Mouse (Mus musculus) heart, embryonic 15.5 days (tissue): ENCODE data around the gene Tmem255a. TPM values are rescaled to one million over a fixed set of nuclear protein-coding genes. Genes with fewer than 3 reads are reported as not detected.
"Not testable (repeated sequence)": the region's sequence is repeated elsewhere in the genome, so short reads cannot be mapped to it uniquely, and the experiment has no call there.

ENCODE experiments used
- ATAC-seq: fragments of 200-750 bp; cut with Nextera tagmentation; replicated peaks from 2 replicates; pipeline ENCODE4 v1.8.0; 2017; ENCODE audit warnings: low read depth, moderate TSS enrichment; ENCODE audit not compliant: insufficient number of reproducible peaks, insufficient read depth, low FRiP score
- H3K27ac ChIP-seq: fragments of 300-500 bp; sonication (generic); 2 replicates; pipeline ENCODE4 v1.5.1; 2015; ENCODE audit warnings: mild to moderate bottlenecking, inconsistent platforms
- H3K27me3 ChIP-seq: fragments of 300-500 bp; sonication (generic); 2 replicates; pipeline ENCODE4 v1.6.1; 2015; ENCODE audit warnings: inconsistent platforms
- H3K36me3 ChIP-seq: fragments of 300-500 bp; sonication (generic); 2 replicates; pipeline ENCODE4 v1.6.1; 2015; ENCODE audit warnings: mild to moderate bottlenecking, inconsistent platforms
- H3K4me1 ChIP-seq: fragments of 300-500 bp; sonication (generic); replicated peaks from 2 replicates; pipeline ENCODE4 v1.6.1; 2015; ENCODE audit warnings: inconsistent platforms
- H3K4me2 ChIP-seq: fragments of 300-500 bp; sonication (generic); 2 replicates; pipeline ENCODE4 v1.6.1; 2015; ENCODE audit warnings: inconsistent platforms, mild to moderate bottlenecking, moderate library complexity
- H3K4me3 ChIP-seq: fragments of 300-500 bp; sonication (generic); 2 replicates; pipeline ENCODE4 v1.5.1; 2015; ENCODE audit warnings: mild to moderate bottlenecking, inconsistent platforms
- H3K9ac ChIP-seq: fragments of 300-500 bp; sonication (generic); 2 replicates; pipeline ENCODE4 v1.6.1; 2015; ENCODE audit warnings: mild to moderate bottlenecking, inconsistent platforms
- H3K9me3 ChIP-seq: fragments of 300-500 bp; sonication (generic); replicated peaks from 2 replicates; pipeline ENCODE4 v1.6.1; 2016; ENCODE audit warnings: inconsistent platforms
- WGBS: fragments of 180-500 bp; shearing (Covaris S2); methylation state at CpG from one replicate; pipeline ENCODE4 v1.1.7; 2015; ENCODE audit warnings: mixed read lengths; 5-methylcytosine and 5-hydroxymethylcytosine counted together
- polyA plus RNA-seq: library from polyadenylated mRNA; unstranded; fragments of >200 nt; fragmentation: Nextera tagmentation; extraction: Ambion mirVana; gene quantifications from 2 replicates; pipeline ENCODE4 v1.2.1, GENCODE M21; 2015

Gene Tmem255a
- polyA plus RNA-seq, 1 experiment from 2014 or later, result 27.6 TPM

DNA sequence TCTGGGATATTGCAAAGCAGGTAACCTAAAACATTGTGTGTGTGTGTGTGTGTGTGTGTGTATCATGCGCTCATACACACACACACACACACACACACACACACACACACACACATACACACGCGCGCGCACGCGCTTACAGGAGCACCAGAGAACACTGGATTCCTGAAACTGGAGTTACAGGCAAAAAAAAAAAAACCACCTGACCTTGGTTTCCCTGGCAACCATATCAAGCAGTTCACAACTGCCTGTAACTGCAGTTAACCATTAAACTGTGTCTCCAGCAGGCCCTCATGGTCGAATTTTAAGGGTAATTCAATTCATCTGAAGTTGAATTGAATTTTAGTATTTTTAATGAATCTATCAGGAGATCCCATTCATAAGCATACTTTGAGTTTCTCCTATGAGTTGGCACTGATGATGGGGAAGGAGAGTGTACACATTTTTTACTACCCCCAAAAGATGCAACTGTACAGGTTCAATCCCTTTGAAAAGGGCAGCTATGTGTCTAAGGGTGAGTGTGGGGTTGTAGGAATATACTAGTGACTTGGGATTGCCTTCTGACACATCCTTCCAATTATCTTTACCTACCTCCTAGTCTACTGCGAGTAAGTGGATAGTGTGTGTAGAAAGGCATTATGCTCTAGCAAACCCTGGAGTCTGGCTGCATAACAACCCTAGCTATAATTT is 35.1 kb downstream of the Tmem255a start:
- ATAC-seq, result no peak
- no peak overlapping the region for H3K9ac ChIP-seq
- no peaks in the 10 kb centered on the region for H3K36me3 ChIP-seq
- H3K4me3 ChIP-seq, result no peak overlapping the region
- H3K4me2 ChIP-seq, result no peak overlapping the region
- no peaks in the 10 kb centered on the region for H3K27me3 ChIP-seq
- no peaks in the 10 kb centered on the region for H3K9me3 ChIP-seq
- 79% methylated on average over 9 of the region's 9 CpGs for WGBS
- H3K27ac ChIP-seq, result no peak overlapping the region
- no peaks in the 10 kb centered on the region for H3K4me1 ChIP-seq

DNA sequence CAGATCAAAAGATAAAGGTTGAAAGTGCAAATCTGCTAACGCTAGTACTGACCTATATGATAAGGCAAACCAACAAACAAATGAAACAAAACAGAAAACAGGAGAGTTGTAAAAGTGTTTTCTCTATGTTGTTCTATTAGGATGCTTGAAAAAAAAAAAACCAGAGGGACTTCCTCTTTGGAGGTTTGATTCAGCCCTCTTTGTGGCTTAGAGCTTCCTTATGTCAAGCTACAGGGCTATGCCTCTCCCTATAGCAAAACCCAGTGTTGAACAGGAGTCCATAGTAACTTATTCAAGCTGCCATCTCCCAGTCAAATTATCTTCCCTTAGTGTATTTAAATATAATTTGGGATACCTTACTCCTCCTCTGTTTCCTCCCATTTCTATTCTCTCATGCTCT is 44.8 kb downstream of the Tmem255a start:
- no peak overlapping the region for H3K4me2 ChIP-seq
- no peaks in the 10 kb centered on the region for H3K4me1 ChIP-seq
- no peak overlapping the region for H3K4me3 ChIP-seq
- 63% methylated on average over 1 of the region's 1 CpGs for WGBS
- no peak for ATAC-seq
- H3K9me3 ChIP-seq, result no peaks in the 10 kb centered on the region
- H3K27ac ChIP-seq, result no peak overlapping the region
- H3K27me3 ChIP-seq, result no peaks in the 10 kb centered on the region
- no peaks in the 10 kb centered on the region for H3K36me3 ChIP-seq
- no peak overlapping the region for H3K9ac ChIP-seq

DNA sequence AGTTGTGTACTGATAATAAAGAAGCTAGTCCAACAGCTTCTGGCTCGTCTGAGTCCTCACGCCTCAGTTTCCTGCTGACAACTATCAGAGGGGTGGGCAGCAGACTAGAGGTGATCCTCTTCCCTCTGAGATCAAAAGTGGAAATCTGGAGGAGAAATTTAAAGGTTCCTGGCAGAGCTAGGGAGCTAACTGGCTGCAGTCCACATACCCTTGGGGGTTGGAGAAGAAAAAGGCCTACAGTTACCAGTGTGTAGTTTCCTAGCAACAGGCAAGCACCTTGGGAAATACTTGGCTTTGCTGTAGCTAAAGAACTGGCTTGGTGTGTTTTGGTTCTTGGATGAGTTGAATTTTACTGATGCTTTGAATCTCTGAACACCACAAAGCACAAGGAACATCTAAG is 50.4 kb downstream of the Tmem255a start:
- H3K27me3 ChIP-seq, result no peaks in the 10 kb centered on the region
- WGBS, result 50% methylated on average over 2 of the region's 2 CpGs
- H3K9me3 ChIP-seq, result no peaks in the 10 kb centered on the region
- no peak overlapping the region for H3K4me2 ChIP-seq
- no peak for ATAC-seq
- no peaks in the 10 kb centered on the region for H3K4me1 ChIP-seq
- H3K27ac ChIP-seq, result no peak overlapping the region
- no peak overlapping the region for H3K9ac ChIP-seq
- H3K4me3 ChIP-seq, result no peak overlapping the region
- no peaks in the 10 kb centered on the region for H3K36me3 ChIP-seq

DNA sequence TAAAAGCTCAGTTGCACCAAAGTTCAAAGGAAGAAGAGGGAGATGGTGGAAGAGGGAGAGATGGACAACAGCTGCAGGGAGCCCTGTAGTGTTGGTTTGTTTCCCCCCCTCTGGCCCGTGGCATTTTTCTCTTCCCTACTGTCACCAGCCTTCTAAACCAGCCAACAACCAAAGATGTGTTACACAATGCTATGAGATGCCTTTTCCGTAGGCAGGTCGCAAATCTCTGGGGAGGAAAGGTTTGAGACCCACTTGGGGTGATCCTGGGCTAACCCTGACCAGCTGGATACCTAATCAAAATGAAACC is 61.8 kb downstream of the Tmem255a start:
- H3K4me1 ChIP-seq, result no peaks in the 10 kb centered on the region
- WGBS, result 26% methylated on average over 3 of the region's 3 CpGs
- peak overlapping the region; percentile 64 for H3K4me2 ChIP-seq
- H3K36me3 ChIP-seq, result no peaks in the 10 kb centered on the region
- ATAC-seq, result no peak
- peak overlapping the region; percentile 78 for H3K9ac ChIP-seq
- H3K4me3 ChIP-seq, result peak overlapping the region; percentile 76
- H3K27ac ChIP-seq, result peak overlapping the region; percentile 91
- no peaks in the 10 kb centered on the region; the same call in 1 of the 2 replicates for H3K27me3 ChIP-seq
- H3K9me3 ChIP-seq, result no peaks in the 10 kb centered on the region

DNA sequence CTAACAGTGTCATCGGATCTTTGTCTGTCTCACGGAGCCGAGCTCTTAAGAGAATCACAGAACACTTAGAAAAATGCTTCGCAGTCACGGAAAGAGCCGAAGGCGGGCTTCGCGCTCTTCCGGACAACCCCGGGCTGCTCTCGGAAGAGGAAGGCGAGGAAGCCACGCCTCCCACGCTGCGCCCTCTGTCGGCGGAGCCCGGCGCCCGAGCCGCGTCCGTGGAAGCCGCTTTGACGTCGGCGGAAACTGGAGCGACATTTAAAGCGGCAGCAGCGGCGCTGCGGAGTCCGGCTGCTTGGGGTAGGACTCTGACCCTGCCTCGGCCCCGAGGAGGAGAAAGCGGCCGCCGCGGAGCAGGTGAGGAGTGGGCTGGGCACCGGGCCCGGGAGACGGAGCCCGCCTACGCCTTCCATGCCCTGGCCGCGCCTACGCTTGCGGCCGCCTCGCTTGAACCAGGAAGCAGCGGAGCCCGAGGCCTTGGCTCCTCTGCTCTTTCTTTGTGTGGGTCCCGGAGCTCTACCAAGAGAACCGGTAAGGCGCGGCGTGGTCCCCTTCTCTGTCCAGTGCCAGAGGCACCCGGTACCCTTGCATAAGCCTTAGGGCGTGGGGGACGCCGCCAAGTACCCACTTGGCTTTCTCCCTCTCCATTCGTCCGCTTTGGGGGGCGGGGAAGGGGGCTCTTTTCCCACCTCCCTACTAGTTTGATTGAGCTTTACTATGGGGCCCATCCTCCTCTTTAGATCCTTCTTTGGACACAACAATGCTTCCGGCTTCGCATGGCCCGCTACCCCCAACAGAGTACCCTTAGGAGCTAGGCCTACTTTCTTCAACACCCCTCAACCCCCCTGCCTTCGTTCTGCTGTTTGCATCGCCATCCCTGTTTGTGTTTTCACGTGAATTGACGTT is 62.4 kb downstream of the Tmem255a start, which contains the start of gene Zbtb33:
Gene Zbtb33, plus strand, starts transcription at position 242 of the 906 bp plus-strand sequence.
- no peaks in the 10 kb centered on the region for H3K4me1 ChIP-seq
- H3K9me3 ChIP-seq, result no peaks in the 10 kb centered on the region
- ATAC-seq, result peak; percentile 88
- peak within 1 kb of the TSS; percentile 64 for H3K4me2 ChIP-seq
- H3K9ac ChIP-seq, result peak within 1 kb of the TSS; percentile 78
- no peaks in the 10 kb centered on the region for H3K36me3 ChIP-seq
- peak within 1 kb of the TSS; percentile 76 for H3K4me3 ChIP-seq
- whole genome bisulfite sequencing, result 10% methylated on average over 67 of the region's 72 CpGs
- no peaks in the 10 kb centered on the region; the same call in 1 of the 2 replicates for H3K27me3 ChIP-seq
- peak within 1 kb of the TSS; percentile 91 for H3K27ac ChIP-seq

DNA sequence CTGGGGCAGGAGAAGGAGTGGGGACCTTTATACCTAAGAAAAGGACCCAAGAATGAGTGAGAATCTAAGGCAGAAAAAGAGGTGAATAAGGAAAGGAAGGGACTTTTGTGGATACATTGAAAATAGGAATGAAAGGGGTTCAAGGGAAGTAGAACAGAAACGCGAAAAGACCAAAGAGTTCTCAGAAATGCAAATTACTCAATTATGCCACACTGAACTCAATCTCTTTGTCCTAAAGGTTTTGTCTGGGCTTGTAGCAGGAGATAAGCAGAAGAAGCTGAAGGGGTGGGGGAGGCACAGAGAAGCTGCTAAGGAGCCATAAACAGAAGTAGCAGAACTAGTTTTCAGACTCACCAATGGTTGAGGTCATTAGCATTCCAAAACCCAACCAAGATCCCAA is 66.7 kb downstream of the Tmem255a start:
- ATAC-seq, result no peak
- 34% methylated on average over 2 of the region's 2 CpGs for WGBS

DNA sequence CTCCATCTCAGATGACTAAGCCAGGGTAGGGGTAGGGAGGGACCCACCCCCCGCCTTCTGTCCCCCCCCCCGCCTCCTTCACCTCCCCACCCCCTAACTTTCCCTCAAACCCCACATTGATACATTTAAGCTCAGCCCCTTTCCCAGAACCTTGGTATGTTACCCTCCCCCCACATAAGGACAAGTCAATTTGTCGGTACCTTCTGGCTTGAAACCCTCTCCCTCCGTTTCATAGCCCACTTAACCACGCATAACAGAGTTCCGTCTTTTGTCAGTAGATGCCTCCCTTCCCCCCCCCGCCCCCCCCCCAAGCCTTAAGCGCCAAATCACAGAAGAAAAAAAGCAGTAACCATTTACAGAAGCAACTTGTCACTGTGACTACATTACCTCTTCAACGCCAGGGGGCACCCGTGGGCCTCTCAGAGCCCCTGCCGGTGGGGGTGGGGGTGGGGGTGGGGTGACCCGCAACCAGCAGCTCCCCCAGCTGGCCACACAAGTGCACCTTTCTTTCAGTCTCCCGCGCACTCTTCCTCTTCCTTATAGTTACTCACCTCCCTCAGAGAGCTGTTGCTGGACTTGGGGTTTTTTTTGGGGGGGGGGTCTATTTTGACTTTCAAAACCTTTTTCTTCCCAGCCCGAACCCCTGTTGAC is 70.5 kb downstream of the Tmem255a start:
- 12% methylated on average over 14 of the region's 15 CpGs for WGBS
- Histone ChIP-seq H3K9ac (no peak overlapping the region), H3K27ac (no peak overlapping the region), H3K4me1 (no peaks in the 10 kb centered on the region), H3K4me2 (peak overlapping the region; percentile 83), H3K9me3 (no peaks in the 10 kb centered on the region), H3K27me3 (no peaks in the 10 kb centered on the region; the same call in 1 of the 2 replicates), H3K36me3 (no peaks in the 10 kb centered on the region), H3K4me3 (peak overlapping the region; percentile 51; the same call in 1 of the 2 replicates)
- ATAC-seq, result 0 out of 2 replicates have a peak, but pooled peaks have one; percentile 53

More for the DNA sequence above, 66.7 kb downstream of the Tmem255a start:
- Histone ChIP-seq H3K4me2 (no peak overlapping the region), H3K36me3 (no peaks in the 10 kb centered on the region), H3K9ac (no peak overlapping the region), H3K27me3 (no peaks in the 10 kb centered on the region; the same call in 1 of the 2 replicates), H3K4me3 (no peak overlapping the region), H3K27ac (no peak overlapping the region), H3K4me1 (no peaks in the 10 kb centered on the region), H3K9me3 (no peaks in the 10 kb centered on the region)

DNA sequence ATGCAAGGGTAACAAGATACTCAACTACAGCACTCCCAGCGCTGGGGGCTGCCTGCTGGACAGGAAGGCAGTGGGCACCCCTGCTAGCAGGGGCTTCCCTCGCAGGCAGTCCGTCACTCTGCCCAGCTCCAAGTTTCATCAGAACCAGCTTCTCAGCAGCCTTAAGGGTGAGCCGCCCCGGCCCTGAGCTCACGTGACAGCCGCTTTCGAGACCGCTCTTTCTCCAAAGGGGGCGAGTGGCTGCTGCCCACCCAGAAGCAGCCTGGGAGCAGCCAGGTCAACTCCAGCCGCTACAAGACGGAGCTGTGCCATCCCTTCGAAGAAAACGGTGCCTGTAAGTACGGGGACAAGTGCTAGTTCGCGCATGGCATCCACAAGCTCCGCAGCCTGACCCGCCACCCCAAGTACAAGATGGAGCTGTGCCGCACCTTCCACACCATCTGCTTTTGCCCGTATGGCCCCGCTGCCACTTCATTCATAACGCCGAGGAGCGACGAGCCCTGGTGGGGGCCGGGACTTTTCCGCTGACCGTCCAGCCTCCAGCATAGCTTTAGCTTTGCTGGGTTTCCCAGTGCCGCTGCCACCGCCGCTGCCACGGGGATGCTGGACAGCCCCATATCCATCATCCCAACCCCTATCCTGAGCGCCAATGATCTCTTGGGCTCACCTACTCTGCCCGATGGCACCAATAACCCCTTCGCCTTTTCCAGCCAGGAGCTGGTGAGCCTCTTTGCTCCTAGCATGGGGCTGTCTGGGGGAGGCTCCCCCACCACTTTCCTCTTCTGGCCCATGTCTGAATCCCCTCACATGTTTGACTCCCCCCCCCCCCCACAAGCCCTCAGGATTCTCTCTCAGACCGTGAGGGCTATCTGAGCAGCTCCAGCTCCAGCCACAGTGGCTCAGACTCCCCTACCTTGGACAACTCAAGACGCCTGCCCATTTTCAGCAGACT is 71.3 kb downstream of the Tmem255a start:
- Histone ChIP-seq H3K36me3 (no peaks in the 10 kb centered on the region), H3K9ac (peak overlapping the region; percentile 25), H3K4me2 (peak overlapping the region; percentile 83), H3K4me3 (peak overlapping the region; percentile 51), H3K27me3 (no peaks in the 10 kb centered on the region), H3K9me3 (no peaks in the 10 kb centered on the region), H3K27ac (peak overlapping the region; percentile 6; the same call in 1 of the 2 replicates), H3K4me1 (no peaks in the 10 kb centered on the region)
- ATAC-seq, result peak; percentile 55
- WGBS, result 22% methylated on average over 38 of the region's 38 CpGs

DNA sequence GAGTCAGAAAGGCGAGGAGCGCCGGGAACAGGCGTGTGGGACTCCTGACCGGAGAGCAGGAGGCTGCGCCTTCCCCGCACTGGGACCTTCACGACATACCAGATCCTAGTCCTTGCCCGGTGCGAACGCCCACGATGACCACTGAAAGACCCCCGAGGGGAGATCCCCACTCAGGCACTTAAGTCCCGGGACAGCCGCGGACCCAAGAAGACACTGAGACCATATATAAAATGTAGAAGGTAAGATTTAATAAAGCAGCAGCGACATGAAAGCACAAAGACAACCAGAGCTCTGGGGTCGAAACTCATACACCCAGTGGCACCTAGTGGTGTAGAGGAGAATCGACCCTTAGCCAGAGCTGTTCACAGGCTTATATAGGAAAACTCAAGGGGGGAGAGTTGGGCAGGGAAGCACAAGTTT is 72.3 kb downstream of the Tmem255a start:
- H3K9me3 ChIP-seq, H3K27ac ChIP-seq, H3K9ac ChIP-seq, H3K36me3 ChIP-seq, H3K27me3 ChIP-seq, ATAC-seq, H3K4me1 ChIP-seq: not testable (repeated sequence)
- 22% methylated on average over 19 of the region's 19 CpGs for WGBS
- H3K4me3 ChIP-seq, result peak overlapping the region; percentile 40
- H3K4me2 ChIP-seq, result peak overlapping the region; percentile 83

DNA sequence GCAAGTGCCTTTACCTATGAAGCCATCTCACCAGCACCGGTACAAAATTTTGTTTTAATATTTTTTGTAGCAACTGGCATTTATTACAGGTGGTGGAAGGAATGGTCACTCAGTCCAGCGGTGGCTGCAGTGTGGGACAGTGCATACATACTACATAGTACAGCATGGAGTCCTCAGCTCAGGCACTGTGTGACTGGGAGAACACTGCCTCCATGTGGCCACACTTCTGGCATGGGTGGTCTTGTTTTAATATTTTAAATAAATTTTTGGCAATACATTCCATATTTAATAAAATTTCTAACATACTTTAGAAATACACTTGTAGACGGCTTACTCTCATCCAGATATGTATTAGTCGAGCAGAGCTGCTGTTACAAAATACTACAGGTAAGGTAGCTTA is 85.6 kb downstream of the Tmem255a start:
- H3K27ac ChIP-seq, result no peak overlapping the region
- no peaks in the 10 kb centered on the region for H3K9me3 ChIP-seq
- WGBS, result 71% methylated on average over 4 of the region's 4 CpGs
- H3K9ac ChIP-seq, result no peak overlapping the region
- H3K4me2 ChIP-seq, result no peak overlapping the region
- H3K4me3 ChIP-seq, result no peak overlapping the region
- no peaks in the 10 kb centered on the region for H3K27me3 ChIP-seq
- no peaks in the 10 kb centered on the region for H3K4me1 ChIP-seq
- H3K36me3 ChIP-seq, result no peaks in the 10 kb centered on the region
- no peak for ATAC-seq
